Mouse (Mus musculus): Measurements from ENCODE around the gene Pola1. TPM values are rescaled to one million over a fixed set of nuclear protein-coding genes. Genes with fewer than 3 reads are reported as not detected.
"Not testable (repeated sequence)": the region's sequence is repeated elsewhere in the genome, so short reads cannot be mapped to it uniquely, and the experiment has no call there.

The Pola1 gene
- polyA plus RNA-seq, 1 experiment = 0.25 TPM

DNA sequence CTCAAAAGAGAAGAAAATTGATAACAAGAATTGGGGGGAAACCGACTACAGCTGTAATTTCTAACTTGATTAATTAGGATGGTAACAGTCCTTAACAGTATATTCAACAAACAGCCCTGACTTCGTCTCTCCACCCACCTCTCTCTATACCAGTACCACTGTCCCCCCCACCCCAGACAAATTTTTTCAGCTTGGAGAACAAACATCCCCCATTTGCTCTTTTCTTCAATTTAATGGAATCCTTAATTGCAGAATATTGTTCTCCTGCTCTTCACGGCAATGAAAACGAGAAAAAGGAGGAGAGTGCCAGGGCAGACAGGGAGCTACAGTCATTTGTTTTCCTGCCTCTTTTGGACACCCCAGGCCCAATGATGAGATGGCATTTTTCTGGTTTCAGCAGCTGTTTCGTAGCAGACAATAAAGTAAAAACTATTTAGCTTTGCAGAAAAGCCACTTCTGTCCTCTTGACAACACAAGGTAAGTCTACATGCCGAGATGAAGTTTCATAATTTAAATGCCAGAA is 202.2 kb downstream of the Pola1 start:
- no peaks in the 10 kb centered on the region for H3K27me3 ChIP-seq (ENCODE audit: control insufficient read depth, insufficient read depth, low read length)
- no peak overlapping the region for H3K4me3 ChIP-seq (ENCODE audit: control insufficient read depth, low read depth, low read length)
- no peak overlapping the region for H3K27ac ChIP-seq (ENCODE audit: control insufficient read depth, insufficient read depth, low read depth, low read length)
- H3K4me1 ChIP-seq (ENCODE audit: control insufficient read depth, insufficient read depth, low read length) = no peaks in the 10 kb centered on the region
- H3K36me3 ChIP-seq (ENCODE audit: control insufficient read depth, insufficient read depth, low read length) = no peaks in the 10 kb centered on the region
- no peak for TF ChIP-seq POLR2A (IDR thresholded peaks at IDR 0.05; ENCODE audit: control insufficient read depth, low read depth, low read length)
- TF ChIP-seq CTCF (IDR thresholded peaks at IDR 0.05; ENCODE audit: control insufficient read depth, insufficient read depth, insufficient replicate concordance, low read depth, low read length) = no peak

- TF ChIP-seq CTCF (IDR thresholded peaks at IDR 0.05; ENCODE audit: control insufficient read depth, insufficient read depth, insufficient replicate concordance, low read depth, low read length) (no peak), POLR2A (IDR thresholded peaks at IDR 0.05; ENCODE audit: control insufficient read depth, low read depth, low read length) (no peak)
- Histone ChIP-seq H3K27ac (ENCODE audit: control insufficient read depth, insufficient read depth, low read depth, low read length) (no peak overlapping the region), H3K36me3 (ENCODE audit: control insufficient read depth, insufficient read depth, low read length) (no peaks in the 10 kb centered on the region), H3K4me1 (ENCODE audit: control insufficient read depth, insufficient read depth, low read length) (no peaks in the 10 kb centered on the region), H3K4me3 (ENCODE audit: control insufficient read depth, low read depth, low read length) (no peak overlapping the region), H3K27me3 (ENCODE audit: control insufficient read depth, insufficient read depth, low read length) (no peaks in the 10 kb centered on the region)
These were observed 202.8 kb downstream of the Pola1 start for GRCm38 (mm10) chrX:93428956-93429737.

DNA sequence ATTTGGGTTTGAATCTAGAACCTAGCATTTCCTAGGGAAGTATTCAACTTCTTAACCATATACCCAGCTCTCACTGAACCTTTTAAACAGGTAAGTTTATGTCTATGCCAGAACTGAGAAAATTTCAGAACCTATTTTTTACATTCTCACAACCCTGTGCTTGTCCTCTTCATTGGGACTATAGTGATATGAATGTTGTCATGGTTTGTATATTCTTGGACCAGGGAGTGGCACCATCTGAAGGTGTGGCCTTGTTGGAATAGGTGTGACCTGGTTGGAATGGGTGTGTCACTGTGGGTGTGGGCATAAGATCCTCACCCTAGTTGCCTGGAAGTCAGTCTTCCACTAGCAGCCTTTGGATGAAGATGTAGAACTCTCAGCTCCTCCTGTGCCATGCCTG is 231.1 kb downstream of the Pola1 start:
- not testable (repeated sequence) for H3K27ac ChIP-seq (ENCODE audit: control insufficient read depth, insufficient read depth, low read depth, low read length); H3K4me1 ChIP-seq (ENCODE audit: control insufficient read depth, insufficient read depth, low read length)

GRCm38 (mm10) chrX:93397089-93397488 is 234.9 kb downstream of the Pola1 start:
- Histone ChIP-seq H3K36me3 (ENCODE audit: control insufficient read depth, insufficient read depth, low read length) (no peaks in the 10 kb centered on the region), H3K4me1 (ENCODE audit: control insufficient read depth, insufficient read depth, low read length) (no peaks in the 10 kb centered on the region), H3K27ac (ENCODE audit: control insufficient read depth, insufficient read depth, low read depth, low read length) (no peak overlapping the region), H3K4me3 (ENCODE audit: control insufficient read depth, low read depth, low read length) (no peak overlapping the region), H3K27me3 (ENCODE audit: control insufficient read depth, insufficient read depth, low read length) (no peaks in the 10 kb centered on the region)
- TF ChIP-seq CTCF (IDR thresholded peaks at IDR 0.05; ENCODE audit: control insufficient read depth, insufficient read depth, insufficient replicate concordance, low read depth, low read length) (no peak), POLR2A (IDR thresholded peaks at IDR 0.05; ENCODE audit: control insufficient read depth, low read depth, low read length) (no peak)

More for the DNA sequence above, 231.1 kb downstream of the Pola1 start:
- not testable (repeated sequence) for H3K36me3 ChIP-seq (ENCODE audit: control insufficient read depth, insufficient read depth, low read length); H3K27me3 ChIP-seq (ENCODE audit: control insufficient read depth, insufficient read depth, low read length); H3K4me3 ChIP-seq (ENCODE audit: control insufficient read depth, low read depth, low read length)

DNA sequence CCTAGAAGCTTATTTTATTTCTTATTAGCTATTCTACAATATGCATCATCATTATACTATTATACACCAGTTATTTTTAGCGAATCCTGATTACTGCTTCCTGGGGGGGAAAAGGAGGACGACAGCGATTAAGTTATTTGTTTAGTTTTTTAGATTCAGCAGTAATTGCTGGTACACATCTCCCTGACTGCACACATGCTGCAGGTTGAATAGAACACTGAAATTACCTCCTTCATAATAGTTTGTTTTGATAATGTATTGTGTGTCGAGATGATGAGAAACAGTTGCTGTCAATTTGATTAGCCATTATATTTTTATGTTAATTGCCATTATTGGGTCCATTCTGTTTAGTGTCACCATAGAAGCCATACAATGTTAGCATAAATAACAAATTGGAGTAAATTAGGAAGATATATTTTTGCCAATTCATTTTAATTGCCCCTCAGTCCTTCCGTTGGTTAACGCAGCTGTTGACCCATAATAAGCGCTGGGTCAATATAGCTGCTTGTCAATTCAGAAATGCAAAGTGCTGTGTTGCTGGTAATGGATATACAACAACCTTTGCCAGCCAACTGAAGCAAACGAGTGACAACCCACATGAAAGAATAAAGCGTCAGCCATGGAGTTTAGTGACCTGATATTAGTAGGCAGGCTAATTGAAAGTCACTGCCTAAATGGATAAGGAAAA is 254.5 kb downstream of the Pola1 start:
- Histone ChIP-seq H3K36me3 (ENCODE audit: control insufficient read depth, insufficient read depth, low read length) (no peaks in the 10 kb centered on the region), H3K4me1 (ENCODE audit: control insufficient read depth, insufficient read depth, low read length) (no peaks in the 10 kb centered on the region), H3K27me3 (ENCODE audit: control insufficient read depth, insufficient read depth, low read length) (no peaks in the 10 kb centered on the region), H3K4me3 (ENCODE audit: control insufficient read depth, low read depth, low read length) (no peak overlapping the region), H3K27ac (ENCODE audit: control insufficient read depth, insufficient read depth, low read depth, low read length) (no peak overlapping the region)
- TF ChIP-seq CTCF (IDR thresholded peaks at IDR 0.05; ENCODE audit: control insufficient read depth, insufficient read depth, insufficient replicate concordance, low read depth, low read length) (no peak), POLR2A (IDR thresholded peaks at IDR 0.05; ENCODE audit: control insufficient read depth, low read depth, low read length) (no peak)

DNA sequence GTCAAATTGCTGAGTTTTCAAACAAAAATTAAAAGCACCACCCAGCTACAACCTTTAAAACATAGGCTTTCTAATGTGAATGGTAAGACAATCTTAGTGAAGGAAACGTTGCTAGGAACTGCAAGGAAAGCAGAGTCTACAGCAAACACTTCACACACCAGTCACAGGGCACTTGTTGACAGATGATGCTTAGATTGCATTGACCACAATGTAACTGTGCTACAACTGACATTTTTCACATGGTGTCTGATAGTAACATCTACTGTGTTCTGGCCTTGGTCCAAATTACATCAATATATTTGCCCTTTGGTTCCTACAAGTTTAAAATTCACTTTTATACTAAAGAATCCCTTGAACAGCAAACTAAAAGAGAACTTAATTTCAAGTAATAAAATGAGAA is 258.5 kb downstream of the Pola1 start:
- H3K27me3 ChIP-seq (ENCODE audit: control insufficient read depth, insufficient read depth, low read length) = no peaks in the 10 kb centered on the region
- no peaks in the 10 kb centered on the region for H3K4me1 ChIP-seq (ENCODE audit: control insufficient read depth, insufficient read depth, low read length)
- no peak overlapping the region for H3K4me3 ChIP-seq (ENCODE audit: control insufficient read depth, low read depth, low read length)
- no peak overlapping the region for H3K27ac ChIP-seq (ENCODE audit: control insufficient read depth, insufficient read depth, low read depth, low read length)
- TF ChIP-seq POLR2A (IDR thresholded peaks at IDR 0.05; ENCODE audit: control insufficient read depth, low read depth, low read length) (no peak), CTCF (IDR thresholded peaks at IDR 0.05; ENCODE audit: control insufficient read depth, insufficient read depth, insufficient replicate concordance, low read depth, low read length) (no peak)
- no peaks in the 10 kb centered on the region for H3K36me3 ChIP-seq (ENCODE audit: control insufficient read depth, insufficient read depth, low read length)

DNA sequence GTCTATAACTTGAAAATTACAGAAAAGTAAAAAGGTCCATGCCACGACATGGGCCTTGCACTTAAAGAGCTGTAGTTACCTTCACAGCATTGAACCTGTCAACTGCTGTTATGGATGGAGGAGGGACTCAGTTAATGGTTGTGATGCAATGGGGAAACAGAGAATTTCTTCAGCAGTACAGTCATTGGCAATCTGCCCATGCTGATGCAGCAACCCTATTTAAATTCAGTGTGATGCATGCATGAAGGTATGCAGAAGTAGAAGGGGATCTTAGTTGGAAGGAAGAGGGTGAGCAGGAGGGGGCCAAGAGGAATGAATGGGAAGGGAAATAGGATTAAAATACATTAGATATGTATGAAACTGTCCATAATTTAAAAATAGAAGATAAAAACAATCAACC is 262.2 kb downstream of the Pola1 start:
- Histone ChIP-seq H3K4me3 (ENCODE audit: control insufficient read depth, low read depth, low read length) (no peak overlapping the region), H3K27me3 (ENCODE audit: control insufficient read depth, insufficient read depth, low read length) (no peaks in the 10 kb centered on the region), H3K4me1 (ENCODE audit: control insufficient read depth, insufficient read depth, low read length) (no peaks in the 10 kb centered on the region), H3K36me3 (ENCODE audit: control insufficient read depth, insufficient read depth, low read length) (no peaks in the 10 kb centered on the region), H3K27ac (ENCODE audit: control insufficient read depth, insufficient read depth, low read depth, low read length) (no peak overlapping the region)
- TF ChIP-seq POLR2A (IDR thresholded peaks at IDR 0.05; ENCODE audit: control insufficient read depth, low read depth, low read length) (no peak), CTCF (IDR thresholded peaks at IDR 0.05; ENCODE audit: control insufficient read depth, insufficient read depth, insufficient replicate concordance, low read depth, low read length) (no peak)

Measured in testis, adult 2 months (tissue).